Mouse (Mus musculus) thymus, adult 2 months (tissue): Measurements from ENCODE around the gene Stag1.

Source experiments
- CTCF ChIP-seq: fragments of 200-500 bp; IDR thresholded peaks from 2 replicates; pipeline ENCODE4 v1.5.1; 2012; ENCODE audit warnings: mild to moderate bottlenecking, control low read depth, low read length, moderate library complexity, borderline replicate concordance; ENCODE audit not compliant: control insufficient read depth, poor library complexity, insufficient read depth; ENCODE audit errors: extremely low read depth
- POLR2A ChIP-seq: fragments of 200-500 bp; IDR thresholded peaks from 2 replicates; pipeline ENCODE4 v1.6.1; 2012; ENCODE audit warnings: mild to moderate bottlenecking, low read length, control low read depth, moderate library complexity; ENCODE audit not compliant: control insufficient read depth, poor library complexity, insufficient read depth; ENCODE audit errors: extremely low read depth

DNA sequence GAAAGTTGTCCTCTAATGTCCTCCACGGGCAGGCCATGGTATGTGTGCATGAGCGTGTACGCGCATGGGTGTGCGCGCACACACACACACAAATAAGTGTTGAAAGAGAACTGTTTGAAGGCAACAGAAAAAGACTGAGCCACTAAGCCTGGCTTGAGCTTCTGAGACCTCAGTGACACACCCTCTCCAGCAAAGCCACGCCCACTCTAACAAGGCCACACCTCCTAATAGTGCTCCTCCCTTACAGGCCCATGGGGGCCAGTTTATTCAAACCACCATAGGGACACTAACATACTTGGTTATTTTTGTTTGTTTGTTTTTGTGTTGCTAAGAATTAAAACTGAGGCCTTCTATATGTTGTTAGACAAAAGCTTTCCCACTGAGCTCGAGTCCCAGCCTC, 1.3 kb upstream of the Stag1 start:
- TF ChIP-seq CTCF, result no peak
- no peak for TF ChIP-seq POLR2A
